Mouse (Mus musculus) neural tube, embryonic 15.5 days (tissue): Measurements from ENCODE around the gene C4b. TPM values are rescaled to one million over a fixed set of nuclear protein-coding genes. Genes with fewer than 3 reads are reported as not detected.
"Not testable (repeated sequence)": the region's sequence is repeated elsewhere in the genome, so short reads cannot be mapped to it uniquely, and the experiment has no call there.

Experiments used
- ATAC-seq: fragments of 200-750 bp; cut with Nextera tagmentation; 2 replicates; pipeline ENCODE4 v1.8.0; 2017; ENCODE audit warnings: mild to moderate bottlenecking, moderate TSS enrichment, moderate library complexity; ENCODE audit not compliant: low FRiP score
- H3K27ac ChIP-seq: fragments of 300-500 bp; sonication (generic); replicated peaks from 2 replicates; pipeline ENCODE4 v1.5.1; 2015; ENCODE audit warnings: mild to moderate bottlenecking, inconsistent platforms
- H3K27me3 ChIP-seq: fragments of 300-500 bp; sonication (generic); replicated peaks from 2 replicates; pipeline ENCODE4 v1.6.1; 2015; ENCODE audit warnings: inconsistent platforms
- H3K36me3 ChIP-seq: fragments of 300-500 bp; sonication (generic); 2 replicates; pipeline ENCODE4 v1.6.1; 2015; ENCODE audit warnings: inconsistent platforms
- H3K4me1 ChIP-seq: fragments of 300-500 bp; sonication (generic); 2 replicates; pipeline ENCODE4 v1.6.1; 2015; ENCODE audit warnings: inconsistent platforms
- H3K4me2 ChIP-seq: fragments of 300-500 bp; sonication (generic); 2 replicates; pipeline ENCODE4 v1.6.1; 2015; ENCODE audit warnings: inconsistent platforms, mild to moderate bottlenecking, moderate library complexity
- H3K4me3 ChIP-seq: fragments of 300-500 bp; sonication (generic); replicated peaks from 2 replicates; pipeline ENCODE4 v1.5.1; 2015; ENCODE audit warnings: mild to moderate bottlenecking, inconsistent platforms
- H3K9ac ChIP-seq: fragments of 300-500 bp; sonication (generic); replicated peaks from 2 replicates; pipeline ENCODE4 v1.6.1; 2015; ENCODE audit warnings: mild to moderate bottlenecking, inconsistent platforms
- H3K9me3 ChIP-seq: fragments of 300-500 bp; sonication (generic); replicated peaks from 2 replicates; pipeline ENCODE4 v1.6.1; 2016; ENCODE audit warnings: inconsistent platforms
- WGBS: fragments of 180-500 bp; shearing (Covaris S2); methylation state at CpG from one replicate; pipeline ENCODE4 v1.1.7; 2015; ENCODE audit warnings: mixed read lengths; 5-methylcytosine and 5-hydroxymethylcytosine counted together
- polyA plus RNA-seq: library from polyadenylated mRNA; unstranded; fragments of >200 nt; fragmentation: Nextera tagmentation; extraction: Ambion mirVana; gene quantifications from 2 replicates; pipeline ENCODE4 v1.2.1, GENCODE M21; 2015

C4b gene
- polyA plus RNA-seq, 1 experiment from 2014 or later, result 0.27 TPM

- no peaks in the 10 kb centered on the region for H3K27me3 ChIP-seq
- H3K4me1 ChIP-seq, result no peaks in the 10 kb centered on the region
- no peak overlapping the region for H3K27ac ChIP-seq
- 91% methylated on average over 2 of the region's 2 CpGs for WGBS
- no peaks in the 10 kb centered on the region for H3K36me3 ChIP-seq
- no peak for ATAC-seq
- no peak overlapping the region for H3K4me2 ChIP-seq
- no peak overlapping the region for H3K4me3 ChIP-seq
- no peak overlapping the region for H3K9ac ChIP-seq
- no peaks in the 10 kb centered on the region for H3K9me3 ChIP-seq
Observed at GRCm38 (mm10) chr17:34727887-34728286, 15.8 kb downstream of the C4b start.

GRCm38 (mm10) chr17:34723066-34723465 is 20.6 kb downstream of the C4b start:
- H3K27me3 ChIP-seq, result no peaks in the 10 kb centered on the region
- 81% methylated on average over 4 of the region's 4 CpGs for WGBS
- H3K9ac ChIP-seq, result no peak overlapping the region
- no peaks in the 10 kb centered on the region for H3K4me1 ChIP-seq
- H3K36me3 ChIP-seq, result no peaks in the 10 kb centered on the region
- no peaks in the 10 kb centered on the region for H3K9me3 ChIP-seq
- H3K4me3 ChIP-seq, result no peak overlapping the region
- no peak overlapping the region for H3K27ac ChIP-seq
- no peak overlapping the region for H3K4me2 ChIP-seq
- no peak for ATAC-seq

GRCm38 (mm10) chr17:34722238-34722637 is 21.4 kb downstream of the C4b start:
- H3K27me3 ChIP-seq, H3K36me3 ChIP-seq, H3K27ac ChIP-seq, H3K9ac ChIP-seq, H3K4me3 ChIP-seq, H3K4me1 ChIP-seq, ATAC-seq, H3K4me2 ChIP-seq, H3K9me3 ChIP-seq: not testable (repeated sequence)
- WGBS, result 93% methylated on average over 4 of the region's 4 CpGs

GRCm38 (mm10) chr17:34719886-34720285 is 23.8 kb downstream of the C4b start:
- H3K4me2 ChIP-seq, ATAC-seq, H3K36me3 ChIP-seq, H3K27me3 ChIP-seq, H3K9me3 ChIP-seq, H3K4me1 ChIP-seq, H3K4me3 ChIP-seq, H3K27ac ChIP-seq, H3K9ac ChIP-seq: not testable (repeated sequence)
- 81% methylated on average over 8 of the region's 8 CpGs for WGBS

GRCm38 (mm10) chr17:34717401-34717800 is 26.3 kb downstream of the C4b start:
- Histone ChIP-seq H3K9ac (no peak overlapping the region), H3K36me3 (no peaks in the 10 kb centered on the region), H3K4me1 (no peaks in the 10 kb centered on the region), H3K4me2 (no peak overlapping the region), H3K27me3 (no peaks in the 10 kb centered on the region), H3K27ac (no peak overlapping the region), H3K4me3 (no peak overlapping the region), H3K9me3 (no peaks in the 10 kb centered on the region)
- WGBS, result 91% methylated on average over 11 of the region's 11 CpGs
- ATAC-seq, result no peak

- Histone ChIP-seq H3K9ac (no peak overlapping the region), H3K27ac (no peak overlapping the region), H3K9me3 (no peaks in the 10 kb centered on the region), H3K4me3 (no peak overlapping the region), H3K36me3 (no peaks in the 10 kb centered on the region), H3K27me3 (no peaks in the 10 kb centered on the region), H3K4me2 (no peak overlapping the region), H3K4me1 (no peaks in the 10 kb centered on the region)
- ATAC-seq, result no peak
- 94% methylated on average over 15 of the region's 15 CpGs for WGBS
Observed at GRCm38 (mm10) chr17:34716247-34716646, 27.4 kb downstream of the C4b start.

GRCm38 (mm10) chr17:34715451-34715850 is 28.2 kb downstream of the C4b start:
- H3K36me3 ChIP-seq, H3K27ac ChIP-seq, H3K9ac ChIP-seq, H3K4me3 ChIP-seq, H3K4me2 ChIP-seq, H3K9me3 ChIP-seq, ATAC-seq, H3K4me1 ChIP-seq, H3K27me3 ChIP-seq: not testable (repeated sequence)
- 85% methylated on average over 7 of the region's 7 CpGs for WGBS

- not testable (repeated sequence) for H3K4me2 ChIP-seq, H3K36me3 ChIP-seq, H3K9ac ChIP-seq, H3K9me3 ChIP-seq, H3K4me1 ChIP-seq, ATAC-seq, H3K27me3 ChIP-seq, H3K27ac ChIP-seq, H3K4me3 ChIP-seq
- 80% methylated on average over 5 of the region's 5 CpGs for WGBS
Observed at GRCm38 (mm10) chr17:34714908-34715445, 28.7 kb downstream of the C4b start.

- H3K4me3 ChIP-seq, H3K4me1 ChIP-seq, ATAC-seq, H3K27me3 ChIP-seq, H3K9me3 ChIP-seq, H3K36me3 ChIP-seq, H3K4me2 ChIP-seq, H3K9ac ChIP-seq, H3K27ac ChIP-seq: not testable (repeated sequence)
- WGBS, result 87% methylated on average over 9 of the region's 9 CpGs
Observed at GRCm38 (mm10) chr17:34714181-34714907, 29.3 kb downstream of the C4b start.

- Histone ChIP-seq H3K27ac (no peak overlapping the region), H3K27me3 (no peaks in the 10 kb centered on the region), H3K9ac (no peak overlapping the region), H3K4me3 (no peak overlapping the region), H3K4me1 (no peaks in the 10 kb centered on the region), H3K36me3 (no peaks in the 10 kb centered on the region), H3K4me2 (no peak overlapping the region), H3K9me3 (no peaks in the 10 kb centered on the region)
- no peak for ATAC-seq
- WGBS, result 46% methylated on average over 6 of the region's 6 CpGs
Observed at GRCm38 (mm10) chr17:34712951-34713350, 30.7 kb downstream of the C4b start.

- H3K4me2 ChIP-seq, H3K9me3 ChIP-seq, ATAC-seq, H3K27me3 ChIP-seq, H3K9ac ChIP-seq, H3K4me3 ChIP-seq, H3K27ac ChIP-seq, H3K4me1 ChIP-seq, H3K36me3 ChIP-seq: not testable (repeated sequence)
- 82% methylated on average over 2 of the region's 2 CpGs for WGBS
Observed at GRCm38 (mm10) chr17:34706476-34706875, 37.2 kb downstream of the C4b start.

GRCm38 (mm10) chr17:34700671-34701071 is 43.0 kb downstream of the C4b start:
- H3K4me1 ChIP-seq, result peaks cover 16% of the 10 kb centered on the region
- H3K4me3 ChIP-seq, result no peak overlapping the region
- no peaks in the 10 kb centered on the region for H3K36me3 ChIP-seq
- no peak overlapping the region for H3K9ac ChIP-seq
- no peaks in the 10 kb centered on the region for H3K9me3 ChIP-seq
- no peak overlapping the region; the same call in 1 of the 2 replicates for H3K27ac ChIP-seq
- no peak for ATAC-seq
- no peak overlapping the region for H3K4me2 ChIP-seq
- WGBS, result 42% methylated on average over 2 of the region's 2 CpGs
- no peaks in the 10 kb centered on the region; the same call in 1 of the 2 replicates for H3K27me3 ChIP-seq
